ENCODE assay signal across 13 mouse cellular contexts in genomic region chr4:32932056-32932455, GRCm38 (mm10). TPM values are rescaled to one million over a fixed set of nuclear protein-coding genes. Genes with fewer than 3 reads are reported as not detected.
A peak's percentile ranks its signal among the peaks of the same experiment; 100 is the strongest.
DNase-seq lines count a peak whose midpoint lies in the region; ATAC-seq lines count a peak whose summit lies in the region.
"Had no signal": no experiment of that assay in that cellular context is flagged by ENCODE, and none has a peak within 500 bp of the region (broad histone marks: within the 10 kb centered on the region; RNA-seq: fewer than 3 reads in every experiment).

No protein-coding gene starts in this region.

- WGBS in kidney, embryonic 14.5 days: 54% methylated on average over 9 of the region's 9 CpGs
- WGBS in embryonic facial prominence, embryonic 10.5 days: 57% methylated on average over 9 of the region's 9 CpGs

- no peak overlapping the region for H3K9ac ChIP-seq in kidney, embryonic 14.5 days (ENCODE audit: low read depth, low read length)

- H3K27me3 ChIP-seq in kidney, embryonic 14.5 days (ENCODE audit: control insufficient read depth, insufficient read depth, low read length): no peaks in the 10 kb centered on the region
- H3K27me3 ChIP-seq in embryonic facial prominence, embryonic 10.5 days (replicated peaks; ENCODE audit: low read depth, poor library complexity, severe bottlenecking): no peaks in the 10 kb centered on the region
- H3K27me3 ChIP-seq: Patski had no signal

- H3K4me1 ChIP-seq in kidney, embryonic 14.5 days (ENCODE audit: control insufficient read depth, insufficient read depth, low read length): peaks cover 4% of the 10 kb centered on the region; the same call in 1 of the 2 replicates
- peaks cover 22% of the 10 kb centered on the region for H3K4me1 ChIP-seq in embryonic facial prominence, embryonic 10.5 days

- no peak overlapping the region for H3K4me2 ChIP-seq in kidney, embryonic 14.5 days (replicated peaks; ENCODE audit: low read depth, low read length)

- ATAC-seq in kidney, embryonic 14.5 days (ENCODE audit: low FRiP score, low TSS enrichment): 0 out of 2 replicates have a peak, but pooled peaks have one; percentile 22
- ATAC-seq: Patski had no signal

- H3K9me3 ChIP-seq in kidney, embryonic 14.5 days (ENCODE audit: control insufficient read depth, low read length): no peaks in the 10 kb centered on the region
- no peaks in the 10 kb centered on the region for H3K9me3 ChIP-seq in embryonic facial prominence, embryonic 10.5 days

- no peak overlapping the region for H3K27ac ChIP-seq in kidney, embryonic 14.5 days (ENCODE audit: low read depth, low read length)
- peak overlapping the region; percentile 4; the same call in 1 of the 2 replicates for H3K27ac ChIP-seq in embryonic facial prominence, embryonic 10.5 days (replicated peaks)
- H3K27ac ChIP-seq: layer of hippocampus, adult 2 months had no signal

- DNase-seq in kidney, adult 9 months: no peak
- DNase-seq in R1 (ENCODE audit: low read depth, low spot score): peak; percentile 98
- peak; percentile 67 for DNase-seq in embryonic facial prominence, embryonic 10.5 days (ENCODE audit: low spot score)
- peak; percentile 79 for DNase-seq in naive thymus-derived CD4-positive, alpha-beta T cell, adult 2 months (ENCODE audit: low read depth)
- DNase-seq in layer of hippocampus, postnatal 36 days: no peak
- DNase-seq in layer of hippocampus, adult 18-20 months (ENCODE audit: low spot score in 2 of 2): no peak
- DNase-seq in right cerebral cortex, postnatal 36 days (ENCODE audit: low spot score in 2 of 2): no peak
- DNase-seq: gastrocnemius, postnatal 36 days had no signal

- no peak overlapping the region for H3K4me3 ChIP-seq in kidney, embryonic 14.5 days (ENCODE audit: low read length)
- H3K4me3 ChIP-seq in embryonic facial prominence, embryonic 10.5 days: no peak overlapping the region
- H3K4me3 ChIP-seq: erythroblast, embryonic 14.5 days; layer of hippocampus, adult 2 months had no signal

- H3K36me3 ChIP-seq in kidney, embryonic 14.5 days (ENCODE audit: control insufficient read depth, insufficient read depth, low read length): no peaks in the 10 kb centered on the region
- H3K36me3 ChIP-seq in embryonic facial prominence, embryonic 10.5 days (replicated peaks): no peaks in the 10 kb centered on the region; the same call in 1 of the 2 replicates

RNA-seq across cellular contexts. Expression of gene Ankrd6, which starts 18.6 kb away (rescaled TPM):
- 7.1 and 14.3 TPM in 2 replicates for polyA plus RNA-seq in kidney, embryonic 14.5 days (2014; fragmentation: Nextera tagmentation; extraction: Ambion mirVana)
- 12.2 and 16.4 TPM in 2 replicates for polyA plus RNA-seq in embryonic facial prominence, embryonic 10.5 days (2016; fragmentation: Nextera tagmentation; extraction: Ambion mirVana)
- 10 to 100 TPM; 39.4 to 43.2 TPM for total RNA-seq in layer of hippocampus, postnatal 36 days (2021)
- total RNA-seq in layer of hippocampus, adult 18-20 months (2021): 10 to 100 TPM; 36.7 to 42.9 TPM
- total RNA-seq: neutrophil, adult 5-6 weeks had no signal

RNA-seq across cellular contexts. Expression of gene Rragd, which starts 50.8 kb away (rescaled TPM):
- polyA plus RNA-seq in kidney, embryonic 14.5 days (2014; fragmentation: Nextera tagmentation; extraction: Ambion mirVana): 14.5 and 21.1 TPM in 2 replicates
- 22.5 and 22.9 TPM in 2 replicates for polyA plus RNA-seq in embryonic facial prominence, embryonic 10.5 days (2016; fragmentation: Nextera tagmentation; extraction: Ambion mirVana)
- total RNA-seq in layer of hippocampus, postnatal 36 days (2021): 10 to 100 TPM; 59.8 to 65.4 TPM
- total RNA-seq in layer of hippocampus, adult 18-20 months (2021): 10 to 100 TPM; 64.8 to 70.4 TPM

Comparison
In these comparisons a context has a peak if more than half of its experiments do, and no peak if none do; other contexts are left out.
1. DNase-seq: peak in R1 (single experiment), embryonic facial prominence, embryonic 10.5 days (single experiment) and naive thymus-derived CD4-positive, alpha-beta T cell, adult 2 months (single experiment); none in kidney, adult 9 months (single experiment), layer of hippocampus, postnatal 36 days (0 of 2), layer of hippocampus, adult 18-20 months (0 of 2) and right cerebral cortex, postnatal 36 days (0 of 2).